Mouse (Mus musculus) embryo, embryonic 11.5 days (tissue): ENCODE data around the gene Agtr1b.
A peak's percentile ranks its signal among the peaks of the same experiment; 100 is the strongest.

ENCODE experiments used
- DNase-seq: peaks from one replicate; pipeline ENCODE4 v3.0.0-alpha.2; 2012; ENCODE audit warnings: low read depth, low spot score

Agtr1b gene

DNA sequence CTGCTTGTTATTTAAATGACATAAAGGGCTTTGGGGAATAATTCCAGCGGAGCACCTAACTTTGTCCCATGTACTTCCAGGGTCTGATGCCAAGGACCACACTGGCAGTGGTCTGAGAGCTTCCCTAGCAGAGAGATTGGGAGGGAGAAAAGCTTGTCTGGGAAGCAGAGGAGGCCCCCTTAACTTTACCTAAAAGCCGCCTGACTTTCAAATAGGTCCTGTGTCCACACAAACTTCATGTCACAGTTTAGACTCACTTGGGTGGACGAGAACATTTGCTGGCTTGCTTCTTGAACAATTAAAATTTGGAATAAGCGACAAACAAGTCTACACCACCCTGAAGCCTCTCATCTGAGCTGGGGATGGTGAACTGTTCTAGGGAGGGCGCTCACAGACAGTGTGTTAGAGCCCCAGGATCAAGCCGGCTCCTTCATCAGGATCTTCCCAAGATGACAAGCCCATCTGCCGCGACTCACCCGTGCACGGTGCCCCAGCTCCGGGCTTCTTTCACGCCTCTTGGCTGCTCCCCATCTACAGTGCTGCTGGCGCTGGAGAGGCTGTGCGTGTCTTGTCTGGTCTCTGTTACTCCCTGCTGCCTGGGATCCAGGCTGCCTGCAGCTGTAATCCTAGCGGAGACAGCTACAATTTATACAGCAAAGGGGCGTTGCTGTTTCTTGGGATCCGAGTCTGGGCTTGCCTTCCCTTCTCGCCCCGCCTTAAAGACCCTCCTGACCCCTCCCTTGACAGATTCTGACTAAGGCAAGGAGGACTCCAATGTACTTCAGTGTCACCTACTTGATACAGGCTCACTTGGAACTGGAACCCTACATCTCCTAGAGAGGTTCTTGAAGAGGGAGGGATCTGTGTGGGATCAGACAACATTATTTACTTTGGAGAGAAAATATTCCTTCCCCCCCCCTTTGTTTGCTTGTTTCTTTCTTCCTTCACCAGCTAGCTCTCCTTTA is at the start of gene Agtr1b:
Gene Agtr1b (minus strand): TSS at position 620 of the 965 bp plus-strand sequence.
- DNase-seq, result peak; percentile 29

DNA sequence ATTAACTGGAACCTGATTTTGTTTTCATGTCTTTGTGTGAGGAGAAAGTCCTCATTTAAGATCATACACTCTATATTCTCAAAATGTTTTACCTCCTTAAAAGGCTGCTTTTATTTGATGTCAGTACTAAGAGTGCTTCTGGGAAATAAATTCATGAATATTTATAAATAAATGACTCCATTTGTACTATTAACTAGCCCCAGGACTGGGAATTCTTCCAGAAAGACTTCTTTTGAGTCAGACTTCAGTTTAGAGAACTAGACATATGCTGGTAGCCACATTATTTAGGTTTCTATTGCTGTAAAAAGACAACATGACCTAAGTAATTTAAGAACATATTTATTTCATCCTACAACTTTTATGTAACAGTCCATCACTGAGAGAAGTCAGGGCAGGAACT is 13.4 kb downstream of the Agtr1b start:
- no peak for DNase-seq

DNA sequence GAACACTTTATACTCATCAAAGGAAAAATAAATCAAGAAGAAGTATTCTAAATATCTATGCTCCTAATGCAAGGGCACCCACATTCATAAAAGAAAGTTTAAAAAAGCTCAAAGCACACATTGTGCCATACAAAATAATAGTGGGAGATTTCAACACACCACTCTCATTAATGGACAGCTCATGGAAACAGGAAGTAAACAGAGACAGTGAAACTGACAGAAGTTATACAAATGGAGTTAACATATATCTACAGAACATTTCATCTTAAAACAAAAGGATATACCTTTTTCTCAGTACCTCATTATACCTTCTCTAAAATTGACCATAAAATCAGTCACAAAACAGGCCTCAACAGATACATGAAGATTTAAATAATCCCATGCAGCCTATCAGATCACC is 18.8 kb downstream of the Agtr1b start:
- no peak for DNase-seq

DNA sequence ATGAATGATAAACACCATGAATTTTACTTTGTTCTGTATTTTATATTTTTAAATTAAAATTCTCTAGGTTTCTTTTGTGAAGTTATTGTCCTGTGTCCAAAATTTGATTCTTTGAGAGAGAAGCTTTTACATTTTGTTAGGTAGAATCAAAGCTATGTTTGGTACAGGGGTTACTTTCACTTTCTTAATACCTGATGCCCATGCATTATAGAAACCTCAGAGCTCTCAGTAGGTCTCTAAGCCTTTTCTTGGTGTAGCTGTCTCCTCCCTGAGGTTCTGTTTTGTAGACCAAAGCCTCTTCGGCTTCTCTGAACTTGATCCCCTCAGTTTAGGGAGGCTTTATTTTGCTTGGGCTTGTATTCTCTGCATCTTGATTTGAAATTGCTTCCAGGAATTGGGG is 26.6 kb downstream of the Agtr1b start:
- DNase-seq, result no peak

DNA sequence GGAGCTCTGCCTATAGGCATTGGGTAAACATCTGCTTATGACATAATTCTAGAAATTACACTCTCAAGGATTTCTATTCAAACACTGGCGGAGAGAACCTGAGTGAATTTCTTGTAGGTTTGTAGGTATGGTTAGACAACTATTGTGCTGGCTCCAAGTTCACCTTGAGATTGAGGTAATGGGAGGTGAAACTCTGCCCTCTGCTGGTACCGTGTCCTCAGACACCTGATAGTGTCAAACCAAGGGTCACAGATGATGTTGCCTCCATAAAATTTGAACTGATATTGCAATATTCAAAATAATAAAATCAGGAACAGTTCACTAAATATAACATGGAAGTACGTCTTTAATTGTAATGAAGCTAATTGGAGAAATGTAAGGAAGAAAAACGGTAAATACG is 32.3 kb downstream of the Agtr1b start:
- no peak for DNase-seq

DNA sequence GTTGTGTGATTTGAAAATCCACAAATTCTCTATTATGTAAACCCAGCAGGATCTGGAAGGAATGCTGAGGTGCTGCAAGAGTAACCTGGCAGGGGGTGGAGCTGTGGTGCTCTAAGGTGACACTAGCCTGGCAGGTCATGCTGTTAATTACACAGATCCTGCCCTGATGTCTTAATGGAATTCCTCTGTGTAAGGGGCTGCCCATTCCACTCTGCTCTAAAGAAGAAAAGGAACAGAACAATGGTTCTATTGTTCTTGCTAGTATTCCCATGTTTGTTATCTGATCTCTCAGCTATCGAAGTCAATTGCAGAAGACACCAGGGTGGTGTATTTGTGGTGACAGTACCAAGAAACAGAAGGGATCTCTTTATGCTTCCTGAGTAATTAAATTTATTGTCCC is 49.7 kb downstream of the Agtr1b start:
- no peak for DNase-seq

DNA sequence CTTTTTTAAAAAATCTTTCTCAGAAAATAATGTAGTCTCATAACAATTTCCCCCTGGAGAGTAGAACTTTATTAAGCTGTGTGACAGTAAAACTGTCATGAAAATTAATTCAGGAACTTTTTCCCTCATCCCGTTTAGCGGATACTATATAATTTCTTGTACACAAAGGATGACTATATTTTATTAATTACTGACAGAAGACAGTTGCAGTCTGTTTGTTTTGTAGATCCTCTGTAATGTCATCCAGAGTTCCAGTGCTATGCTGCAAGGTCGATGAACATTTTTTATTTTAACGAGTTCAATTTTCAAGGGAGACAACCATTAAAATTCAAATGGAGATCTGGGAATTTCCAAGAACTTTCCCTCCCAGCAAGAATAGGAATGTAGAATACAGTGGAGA is 57.8 kb downstream of the Agtr1b start:
- no peak for DNase-seq

DNA sequence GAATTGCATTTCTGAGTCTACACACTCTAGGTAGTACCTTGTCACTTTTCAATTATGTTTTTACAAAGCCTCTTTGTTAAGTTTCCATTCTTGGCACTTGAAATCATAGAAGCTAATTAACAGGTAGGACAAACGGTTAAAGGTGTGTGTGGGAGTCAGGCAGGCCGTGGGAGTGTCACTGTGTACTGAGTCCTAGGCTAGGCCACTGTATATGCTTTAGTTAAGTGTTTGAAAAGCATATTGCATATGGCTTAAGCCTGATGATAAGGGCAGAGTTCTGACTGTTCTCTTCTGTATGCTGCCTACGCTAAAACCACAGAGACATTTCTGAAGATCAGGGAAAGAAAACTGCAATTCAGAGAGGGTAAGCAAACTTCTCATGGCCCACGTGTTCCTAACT is 59.7 kb downstream of the Agtr1b start:
- no peak for DNase-seq

DNA sequence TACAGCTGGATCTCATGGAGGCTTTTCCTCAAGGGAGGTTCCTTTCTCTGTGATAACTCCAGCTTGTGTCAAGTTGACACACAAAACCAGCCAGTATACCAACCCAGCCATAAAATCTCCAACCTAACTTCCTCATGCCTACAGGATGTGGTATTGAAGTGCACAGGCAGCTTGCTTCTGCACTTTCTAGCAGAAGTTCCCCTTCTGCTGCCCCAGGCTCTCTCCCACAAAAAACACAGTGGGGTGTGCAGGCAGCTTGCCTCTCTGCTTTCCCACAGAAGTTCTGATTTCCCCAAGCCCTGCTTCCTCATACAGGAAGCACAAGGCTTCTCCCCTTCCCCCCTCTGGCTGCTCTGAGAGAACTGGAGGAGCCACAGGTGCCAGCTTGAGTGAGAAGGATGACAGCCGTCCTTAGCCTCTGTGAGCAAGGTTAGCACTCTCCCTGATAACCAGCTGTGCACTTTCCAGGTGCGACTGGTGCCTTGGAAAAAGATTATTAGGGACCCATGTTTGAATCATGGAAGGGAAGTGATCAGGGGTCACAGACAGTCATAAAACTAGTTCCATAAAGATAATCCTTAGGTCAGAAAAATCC is 62.1 kb downstream of the Agtr1b start:
- DNase-seq, result no peak

DNA sequence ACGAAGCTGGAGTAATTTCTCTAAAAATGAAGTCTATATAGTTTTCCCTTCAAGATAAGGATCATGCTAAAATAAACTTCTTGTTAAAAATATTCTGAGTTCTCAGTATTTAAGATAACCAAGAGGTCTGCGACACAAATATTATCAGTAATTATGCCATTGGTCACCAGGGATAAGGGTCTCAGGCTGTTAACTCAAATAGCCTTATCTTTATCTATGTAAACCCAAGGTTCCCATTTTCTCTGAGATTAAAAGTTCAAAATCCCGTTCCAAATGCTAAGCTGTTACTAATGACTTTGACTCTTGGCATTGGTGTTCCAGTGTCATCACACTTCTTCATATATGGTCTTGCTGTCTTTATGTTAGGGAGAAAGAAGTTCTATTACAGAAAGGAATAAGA is 71.4 kb downstream of the Agtr1b start:
- DNase-seq, result no peak

DNA sequence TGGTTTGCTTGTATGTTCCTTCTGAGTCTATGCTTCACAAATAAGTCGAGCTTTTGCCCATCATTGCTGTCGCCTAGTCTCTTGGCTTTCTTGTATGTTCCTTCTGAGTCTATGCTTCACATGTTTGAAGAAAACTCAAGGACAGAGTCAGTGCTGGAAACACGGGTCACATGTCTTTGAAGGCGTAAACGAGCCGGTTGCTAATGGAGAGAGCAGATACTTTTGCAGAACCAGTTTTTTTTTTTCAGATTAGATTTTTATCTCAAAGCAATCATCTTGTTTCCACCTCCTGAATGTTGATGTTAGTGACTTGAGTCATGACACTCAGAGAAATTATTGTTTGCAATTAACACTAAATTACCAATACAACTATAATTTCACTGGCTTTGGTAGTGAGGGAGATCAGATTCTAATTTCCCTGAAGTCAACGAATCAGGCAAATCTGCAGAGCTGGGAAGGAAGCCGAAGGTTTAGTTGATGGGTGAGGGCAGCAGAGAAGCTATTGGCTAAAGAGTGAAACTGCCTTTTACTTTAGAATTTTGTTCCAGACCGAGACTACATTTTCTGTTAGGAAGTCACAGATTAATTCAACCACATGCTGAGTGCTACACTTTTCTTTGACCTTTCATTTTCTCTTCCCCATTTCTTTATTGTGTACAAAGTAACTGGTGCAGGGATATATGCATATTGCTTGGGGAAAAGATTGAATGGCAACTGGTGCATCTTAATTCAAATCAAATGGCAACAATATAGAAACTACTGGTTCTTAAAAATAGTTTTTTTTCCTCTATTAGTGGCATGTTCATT is 72.2 kb downstream of the Agtr1b start:
- DNase-seq, result no peak

DNA sequence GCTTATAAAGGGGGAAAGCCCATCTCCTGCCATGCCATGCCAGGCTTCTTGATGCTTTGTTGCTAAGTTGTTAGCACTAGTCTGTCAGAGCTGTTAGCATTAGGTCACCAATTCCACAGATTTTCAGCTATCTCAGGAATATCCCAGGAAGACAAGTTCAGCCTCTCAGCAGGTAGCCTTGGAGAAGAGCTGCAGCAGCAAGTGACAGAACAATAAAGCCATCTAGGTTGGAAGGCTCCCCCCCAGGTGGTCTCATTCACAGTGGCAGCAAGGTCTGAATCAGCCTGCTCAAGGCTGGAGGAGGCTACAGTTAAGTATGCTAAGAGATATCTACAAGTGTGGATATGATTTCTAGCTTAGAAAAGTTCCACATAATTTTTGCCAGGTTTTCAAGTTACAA is 75.6 kb downstream of the Agtr1b start:
- no peak for DNase-seq

DNA sequence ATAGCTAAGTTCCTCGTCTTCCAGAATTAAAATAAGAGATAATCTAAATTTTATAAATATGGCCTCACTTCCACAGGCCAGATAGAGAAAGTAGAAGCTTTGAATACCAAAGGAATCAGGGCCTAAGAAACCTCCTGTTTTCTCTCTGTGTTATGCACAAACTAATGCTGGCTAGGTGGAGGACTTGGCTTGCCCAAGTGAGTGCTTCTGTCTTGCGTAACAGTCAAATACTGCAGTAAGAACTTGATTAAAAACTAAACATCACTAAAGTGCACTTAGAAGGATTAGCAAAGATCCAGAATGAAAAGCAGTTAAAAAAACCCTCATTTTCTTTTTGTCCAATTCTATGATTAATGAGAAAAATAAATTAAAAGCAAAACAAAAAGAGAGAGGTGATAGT is 78.2 kb downstream of the Agtr1b start:
- no peak for DNase-seq

DNA sequence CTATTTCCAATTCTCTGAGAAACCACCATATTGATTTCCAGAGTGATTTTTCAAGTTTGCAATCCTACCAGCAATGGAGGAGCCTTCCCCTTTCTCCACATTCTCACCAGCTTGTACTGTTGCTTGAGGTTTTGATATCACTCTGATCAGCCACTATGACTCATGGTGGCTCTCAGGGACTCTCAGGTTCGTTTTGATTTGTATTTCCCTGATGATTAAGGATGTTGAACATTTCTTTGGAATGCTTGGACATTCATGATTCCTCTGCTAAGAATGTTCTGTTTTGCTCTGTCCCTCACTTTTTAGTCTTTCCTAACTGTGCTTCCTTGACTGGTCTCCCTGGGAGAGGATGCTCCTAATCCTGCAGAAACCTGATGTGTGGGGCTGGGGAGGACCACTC is 85.2 kb downstream of the Agtr1b start:
- no peak for DNase-seq

DNA sequence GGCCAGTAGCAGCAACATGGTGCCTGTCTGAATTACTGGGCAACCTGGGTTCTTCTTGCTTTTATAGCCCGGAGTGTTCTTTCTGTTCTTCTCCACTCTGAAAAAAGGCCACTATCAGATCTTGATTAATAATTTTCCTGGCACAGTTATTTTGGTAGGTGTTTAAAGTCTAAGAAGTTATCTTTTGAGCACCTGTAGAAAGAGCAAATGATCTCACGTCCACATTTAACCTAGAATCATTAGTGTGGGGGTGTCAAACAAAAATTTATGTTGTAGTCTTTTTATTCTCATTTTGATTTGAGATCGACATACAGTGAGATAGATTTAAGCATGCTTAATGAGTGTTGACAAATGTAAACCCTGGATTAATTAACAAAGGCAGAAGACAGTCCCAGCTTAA is 91.3 kb downstream of the Agtr1b start, which contains the start of gene Cpb1:
Gene Cpb1 (minus strand): TSS at position 101 of the 400 bp plus-strand sequence.
- DNase-seq, result no peak
